Mouse (Mus musculus) small intestine, adult 2 months (tissue): ENCODE results near the gene S100a7a. TPM values are rescaled to one million over a fixed set of nuclear protein-coding genes. Genes with fewer than 3 reads are reported as not detected.

Experiments
- H3K27ac ChIP-seq: fragments of 200-500 bp; 2 replicates; pipeline ENCODE4 v1.5.1; 2012; ENCODE audit warnings: low read depth, low read length, control low read depth, inconsistent platforms; ENCODE audit not compliant: insufficient read depth
- H3K27me3 ChIP-seq: fragments of 200-500 bp; 2 replicates; pipeline ENCODE4 v1.6.1; 2012; ENCODE audit warnings: mild to moderate bottlenecking, moderate library complexity, low read length, inconsistent platforms; ENCODE audit not compliant: control insufficient read depth, insufficient read depth
- H3K36me3 ChIP-seq: fragments of 200-500 bp; 2 replicates; pipeline ENCODE4 v1.6.1; 2012; ENCODE audit warnings: mild to moderate bottlenecking, low read length, control low read depth, inconsistent platforms; ENCODE audit not compliant: control insufficient read depth, insufficient read depth
- H3K4me1 ChIP-seq: fragments of 200-500 bp; 2 replicates; pipeline ENCODE4 v1.6.1; 2012; ENCODE audit warnings: low read length, inconsistent platforms, mixed read lengths; ENCODE audit not compliant: control insufficient read depth, insufficient read depth, insufficient read length
- H3K4me3 ChIP-seq: fragments of 200-500 bp; 2 replicates; pipeline ENCODE4 v1.5.1; 2012; ENCODE audit warnings: low read depth, mild to moderate bottlenecking, control low read depth, inconsistent platforms, low read length, moderate library complexity
- CTCF ChIP-seq: fragments of 200-500 bp; IDR thresholded peaks from 2 replicates; pipeline ENCODE4 v1.5.1; 2012; ENCODE audit warnings: low read depth, mild to moderate bottlenecking, control low read depth, inconsistent platforms, low read length, moderate library complexity, mixed read lengths; ENCODE audit not compliant: insufficient replicate concordance, insufficient read length; ENCODE audit errors: extremely low read depth
- POLR2A ChIP-seq: fragments of 200-500 bp; IDR thresholded peaks from 2 replicates; pipeline ENCODE4 v1.6.1; 2012; ENCODE audit warnings: low read depth, mild to moderate bottlenecking, control low read depth, inconsistent platforms, low read length, moderate library complexity
- WGBS: fragments of 180-500 bp; shearing (Covaris S2); methylation state at CpG from one replicate; pipeline ENCODE4 v1.1.7; 2018; 5-methylcytosine and 5-hydroxymethylcytosine counted together
- polyA plus RNA-seq: library from polyadenylated mRNA; depleted of rRNA; stranded (reverse); fragments of >200 nt; gene quantifications from 2 replicates; pipeline ENCODE4 v1.2.3, GENCODE M21; 2012

Gene S100a7a
- polyA plus RNA-seq, 1 experiment = 0.11 TPM

GRCm38 (mm10) chr3:90664219-90664618, 10.4 kb downstream of the S100a7a start:
- no peak overlapping the region for H3K4me3 ChIP-seq
- H3K4me1 ChIP-seq = no peaks in the 10 kb centered on the region
- H3K27ac ChIP-seq = no peak overlapping the region
- H3K27me3 ChIP-seq = no peaks in the 10 kb centered on the region
- TF ChIP-seq POLR2A (no peak), CTCF (peak; percentile 26; the same call in 1 of the 2 replicates)
- WGBS = 74% methylated on average over 2 of the region's 2 CpGs
- no peaks in the 10 kb centered on the region for H3K36me3 ChIP-seq

DNA sequence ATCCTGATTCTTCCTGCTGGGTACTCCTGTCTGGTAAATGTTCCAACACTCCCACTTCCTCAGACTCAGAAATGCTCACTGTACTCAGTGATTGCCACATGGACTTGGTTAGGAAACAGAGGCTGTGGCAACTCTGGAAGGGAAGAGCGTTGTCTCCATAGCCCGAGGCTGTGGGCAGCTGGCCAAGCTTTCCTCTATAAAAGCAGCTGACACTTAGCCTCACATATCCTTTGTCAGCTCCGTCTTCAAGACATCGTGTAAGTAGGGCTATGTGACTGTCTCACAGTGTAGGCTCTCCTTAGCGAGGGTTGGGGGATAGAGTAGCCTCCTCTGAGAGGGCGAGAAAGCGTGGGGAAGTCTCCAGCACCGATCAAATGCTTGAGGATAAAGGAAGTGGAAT, 15.0 kb downstream of the S100a7a start, which contains the start of gene S100a8:
S100a8 (plus strand) TSS at position 133 of the 400 bp plus-strand sequence.
- Histone ChIP-seq H3K36me3 (no peaks in the 10 kb centered on the region), H3K27ac (no peak within 1 kb of the TSS), H3K4me1 (no peaks in the 10 kb centered on the region), H3K4me3 (no peak within 1 kb of the TSS), H3K27me3 (no peaks in the 10 kb centered on the region)
- TF ChIP-seq POLR2A = no peak
- TF ChIP-seq CTCF = no peak
- 62% methylated on average over 8 of the region's 8 CpGs for WGBS

GRCm38 (mm10) chr3:90678656-90679055, 24.8 kb downstream of the S100a7a start:
- H3K27ac ChIP-seq = no peak overlapping the region
- no peaks in the 10 kb centered on the region for H3K4me1 ChIP-seq
- 34% methylated on average over 3 of the region's 3 CpGs for WGBS
- no peaks in the 10 kb centered on the region for H3K27me3 ChIP-seq
- no peak for TF ChIP-seq POLR2A
- no peak for TF ChIP-seq CTCF
- H3K36me3 ChIP-seq = no peaks in the 10 kb centered on the region
- no peak overlapping the region for H3K4me3 ChIP-seq

DNA sequence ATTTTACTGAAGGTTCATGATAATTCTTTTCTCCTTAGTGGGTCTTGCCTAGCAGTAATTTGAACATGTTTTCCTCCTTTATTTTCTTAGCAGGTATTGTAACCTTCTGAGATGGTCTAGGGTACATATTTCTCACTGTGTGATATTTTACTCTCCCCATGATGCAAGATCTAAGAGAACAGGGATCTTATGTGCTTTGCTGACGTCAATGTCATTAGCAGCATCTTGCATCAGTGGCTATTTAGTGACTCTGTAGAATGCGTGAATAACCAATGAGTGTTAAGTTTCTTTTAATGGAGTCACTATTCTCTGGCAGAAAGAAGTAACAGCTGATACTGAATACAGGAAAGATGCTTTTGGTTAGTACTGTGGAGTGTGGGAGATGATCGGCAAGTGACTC, 30.1 kb downstream of the S100a7a start:
- Histone ChIP-seq H3K4me1 (no peaks in the 10 kb centered on the region), H3K36me3 (no peaks in the 10 kb centered on the region), H3K27ac (no peak overlapping the region), H3K4me3 (no peak overlapping the region), H3K27me3 (no peaks in the 10 kb centered on the region)
- TF ChIP-seq CTCF (no peak), POLR2A (no peak)
- 88% methylated on average over 3 of the region's 3 CpGs for WGBS

- Histone ChIP-seq H3K4me1 (no peaks in the 10 kb centered on the region), H3K4me3 (no peak overlapping the region), H3K27me3 (no peaks in the 10 kb centered on the region), H3K27ac (no peak overlapping the region), H3K36me3 (no peaks in the 10 kb centered on the region)
- 69% methylated on average over 2 of the region's 2 CpGs for WGBS
- no peak for TF ChIP-seq CTCF
- TF ChIP-seq POLR2A = no peak
Measured at GRCm38 (mm10) chr3:90686835-90687234, 33.0 kb downstream of the S100a7a start.

DNA sequence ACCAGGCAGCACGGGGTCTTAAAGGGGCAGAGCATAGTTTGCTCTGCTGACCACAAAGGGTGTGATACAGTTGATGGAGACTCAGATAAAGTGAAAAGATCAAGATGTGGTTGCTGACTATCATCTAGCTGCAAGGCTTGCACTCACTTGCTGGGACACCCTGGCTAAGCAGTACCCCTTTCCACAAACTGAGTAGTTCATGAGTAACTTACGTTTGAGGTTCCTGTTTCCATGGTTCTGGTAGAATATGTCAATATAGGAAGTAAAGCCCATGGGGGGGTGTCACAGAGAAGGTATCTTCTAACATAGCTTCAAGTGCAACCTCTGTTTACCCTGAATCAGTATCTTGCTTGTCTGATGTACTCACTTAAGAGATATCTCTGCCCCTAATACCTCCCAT, 39.7 kb downstream of the S100a7a start:
- WGBS = 73% methylated on average over 2 of the region's 2 CpGs
- Histone ChIP-seq H3K4me1 (no peaks in the 10 kb centered on the region), H3K4me3 (no peak overlapping the region), H3K27ac (no peak overlapping the region), H3K27me3 (no peaks in the 10 kb centered on the region), H3K36me3 (no peaks in the 10 kb centered on the region)
- no peak for TF ChIP-seq POLR2A
- TF ChIP-seq CTCF = no peak

- H3K27ac ChIP-seq = no peak within 1 kb of the TSS
Measured at GRCm38 (mm10) chr3:90695613-90696012, 41.8 kb downstream of the S100a7a start, which contains the start of gene S100a9. TSS of gene S100a9 (minus strand) at chr3:90695721.

More at GRCm38 (mm10) chr3:90695613-90696012, 41.8 kb downstream of the S100a7a start, which contains the start of gene S100a9:
- 49% methylated on average over 3 of the region's 3 CpGs for WGBS
- no peak within 1 kb of the TSS for H3K4me3 ChIP-seq
- no peaks in the 10 kb centered on the region for H3K36me3 ChIP-seq
- no peaks in the 10 kb centered on the region for H3K4me1 ChIP-seq
- H3K27me3 ChIP-seq = no peaks in the 10 kb centered on the region
- no peak for TF ChIP-seq CTCF
- TF ChIP-seq POLR2A = no peak
